Mouse (Mus musculus) lung, adult 2 months (tissue): Measurements from ENCODE around the gene Slc38a5.

ENCODE experiments used
- CTCF ChIP-seq: fragments of 200-500 bp; IDR thresholded peaks from 2 replicates; pipeline ENCODE4 v1.5.1; 2011; ENCODE audit warnings: mild to moderate bottlenecking, low read length, control low read depth; ENCODE audit not compliant: insufficient read depth
- POLR2A ChIP-seq: fragments of 200-500 bp; IDR thresholded peaks from 2 replicates; pipeline ENCODE4 v1.6.1; 2011; ENCODE audit warnings: low read depth, mild to moderate bottlenecking, control low read depth, low read length, borderline replicate concordance; ENCODE audit errors: extremely low read depth

- no peak for TF ChIP-seq POLR2A
- no peak for TF ChIP-seq CTCF
Observed at GRCm38 (mm10) chrX:8230272-8230671, 40.7 kb upstream of the Slc38a5 start.
